Mouse (Mus musculus) liver, postnatal 0 days (tissue): ENCODE data around the gene Stx17. TPM values are rescaled to one million over a fixed set of nuclear protein-coding genes. Genes with fewer than 3 reads are reported as not detected.

Source experiments
- ATAC-seq: fragments of 200-750 bp; cut with Nextera tagmentation; 2 replicates; pipeline ENCODE4 v1.8.0; 2017; ENCODE audit warnings: mild to moderate bottlenecking, moderate library complexity
- DNase-seq: peaks from one replicate; pipeline ENCODE4 v3.0.0-alpha.2; 2016
- H3K27ac ChIP-seq: fragments of 300-500 bp; sonication (generic); 2 replicates; pipeline ENCODE4 v1.5.1; 2014; ENCODE audit warnings: antibody characterized with exemption, moderate library complexity, mild to moderate bottlenecking, low read depth
- H3K27me3 ChIP-seq: fragments of 300-500 bp; sonication (generic); 2 replicates; pipeline ENCODE4 v1.6.1; 2014; ENCODE audit warnings: low read length, control low read depth, mixed read lengths; ENCODE audit not compliant: insufficient read depth
- H3K36me3 ChIP-seq: fragments of 300-500 bp; sonication (generic); replicated peaks from 2 replicates; pipeline ENCODE4 v1.6.1; 2014; ENCODE audit warnings: mild to moderate bottlenecking, control low read depth, low read length, moderate library complexity, mixed read lengths; ENCODE audit not compliant: insufficient read depth
- H3K4me1 ChIP-seq: fragments of 300-500 bp; sonication (generic); 2 replicates; pipeline ENCODE4 v1.6.1; 2014; ENCODE audit warnings: antibody characterized with exemption, mild to moderate bottlenecking, control low read depth; ENCODE audit not compliant: insufficient read depth
- H3K4me2 ChIP-seq: fragments of 300-500 bp; sonication (generic); 2 replicates; pipeline ENCODE4 v1.6.1; 2014; ENCODE audit warnings: low read depth, mild to moderate bottlenecking, low read length, moderate library complexity, mixed read lengths
- H3K4me3 ChIP-seq: fragments of 300-500 bp; sonication (generic); 2 replicates; pipeline ENCODE4 v1.5.1; 2014; ENCODE audit warnings: low read depth, low read length
- H3K9ac ChIP-seq: fragments of 300-500 bp; sonication (generic); replicated peaks from 2 replicates; pipeline ENCODE4 v1.6.1; 2014; ENCODE audit warnings: mild to moderate bottlenecking, moderate library complexity
- H3K9me3 ChIP-seq: fragments of 300-500 bp; sonication (generic); 2 replicates; pipeline ENCODE4 v1.6.1; 2016; ENCODE audit warnings: mild to moderate bottlenecking, control low read depth, low read length, mixed read lengths
- CTCF ChIP-seq: sonication (generic); IDR thresholded peaks from 2 replicates; pipeline ENCODE4 v1.5.1; 2016; ENCODE audit warnings: antibody characterized with exemption, low read depth
- EP300 ChIP-seq: IDR thresholded peaks from 2 replicates; pipeline ENCODE4 v1.6.1; 2016; ENCODE audit warnings: antibody characterized with exemption, low read depth, mild to moderate bottlenecking
- WGBS: fragments of 180-500 bp; shearing (Covaris S2); extraction: QIAGEN DNeasy Blood & Tissue Kit; methylation state at CpG from one replicate; pipeline ENCODE4 v1.1.7; 2014; ENCODE audit not compliant: insufficient replicate concordance; 5-methylcytosine and 5-hydroxymethylcytosine counted together
- polyA plus RNA-seq: library from polyadenylated mRNA; unstranded; fragments of >200 nt; fragmentation: Nextera tagmentation; extraction: Ambion mirVana; gene quantifications from 2 replicates; pipeline ENCODE4 v1.2.1, GENCODE M21; 2015

Stx17 gene
- polyA plus RNA-seq, 1 experiment from 2014 or later = 13.0 TPM

DNA sequence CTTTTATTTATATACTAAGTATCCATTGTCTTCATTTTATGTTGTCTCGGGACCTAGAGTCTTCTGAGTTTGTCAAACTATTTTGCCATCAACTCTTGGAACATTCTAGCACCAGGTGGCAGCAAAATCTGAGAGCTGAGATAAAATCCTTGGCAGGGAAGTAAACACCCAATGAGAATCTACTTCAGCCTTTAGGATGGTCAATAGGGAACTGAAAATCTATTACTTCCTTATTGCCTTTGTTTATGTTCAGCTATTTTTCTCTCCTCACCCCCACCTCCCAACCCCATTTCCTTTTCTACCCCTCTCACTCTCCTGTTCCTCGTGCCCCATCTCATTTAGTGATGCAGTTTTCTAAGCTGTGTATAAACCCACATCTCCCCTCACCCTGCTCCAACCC lies 16.1 kb upstream of the Stx17 start:
- Histone ChIP-seq H3K27me3 (no peaks in the 10 kb centered on the region), H3K9me3 (no peaks in the 10 kb centered on the region), H3K36me3 (no peaks in the 10 kb centered on the region), H3K27ac (peak overlapping the region; percentile 53; the same call in 1 of the 2 replicates), H3K4me3 (no peak overlapping the region), H3K4me1 (no peaks in the 10 kb centered on the region), H3K9ac (no peak overlapping the region), H3K4me2 (no peak overlapping the region)
- TF ChIP-seq EP300 = no peak
- TF ChIP-seq CTCF = peak; percentile 41
- ATAC-seq (no peak), DNase-seq (no peak)
- WGBS = 44% methylated on average over 2 of the region's 2 CpGs

DNA sequence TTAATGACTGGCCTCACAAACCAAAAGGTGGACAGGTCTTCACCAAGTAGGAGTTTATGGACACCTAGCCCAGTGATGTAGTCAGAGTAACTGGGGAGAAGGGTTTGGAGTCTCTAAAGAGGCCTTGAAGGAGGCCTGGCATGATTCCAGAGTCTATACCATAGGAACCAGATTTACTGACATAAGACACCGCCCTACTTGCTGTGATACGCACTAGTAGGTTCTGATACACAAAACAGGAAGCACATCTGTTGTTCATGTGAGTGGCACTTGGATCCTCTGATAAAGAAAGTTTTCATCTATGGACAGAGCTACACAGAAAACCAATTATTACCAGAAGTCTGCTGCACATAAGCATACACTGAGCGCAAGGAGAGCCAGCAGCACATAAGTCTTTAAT lies 14.4 kb upstream of the Stx17 start:
- TF ChIP-seq CTCF = no peak
- no peak for TF ChIP-seq EP300
- H3K9me3 ChIP-seq = no peaks in the 10 kb centered on the region
- no peak overlapping the region for H3K9ac ChIP-seq
- H3K4me1 ChIP-seq = no peaks in the 10 kb centered on the region
- H3K4me3 ChIP-seq = no peak overlapping the region
- no peak overlapping the region for H3K4me2 ChIP-seq
- peak overlapping the region; percentile 39; the same call in 1 of the 2 replicates for H3K27ac ChIP-seq
- DNase-seq (no peak), ATAC-seq (no peak)
- WGBS = 56% methylated on average over 3 of the region's 3 CpGs
- H3K36me3 ChIP-seq = no peaks in the 10 kb centered on the region
- no peaks in the 10 kb centered on the region for H3K27me3 ChIP-seq

DNA sequence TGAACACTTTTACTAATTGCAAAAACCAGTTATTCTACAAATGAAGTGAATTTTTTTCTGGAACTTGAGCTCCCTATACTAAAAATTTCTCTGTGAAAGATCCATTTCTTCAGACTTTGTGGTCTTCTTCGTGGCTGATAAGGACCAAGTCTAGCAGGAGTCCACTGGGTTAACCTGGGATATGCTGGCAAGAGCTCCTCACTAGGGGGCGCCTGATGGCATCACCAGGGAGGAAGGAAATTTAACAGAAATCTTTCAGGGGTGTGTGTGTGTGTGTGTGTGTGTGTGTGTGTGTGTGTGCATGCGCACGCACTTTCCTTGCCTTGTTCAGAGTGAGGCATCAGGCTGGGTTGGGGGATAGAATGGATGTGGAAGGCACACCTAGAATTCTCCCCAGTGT lies 8.5 kb upstream of the Stx17 start:
- Histone ChIP-seq H3K4me1 (no peaks in the 10 kb centered on the region), H3K27me3 (0 out of 2 replicates have a peak, but pooled peaks cover 3% of the 10 kb centered on the region), H3K27ac (no peak overlapping the region), H3K36me3 (no peaks in the 10 kb centered on the region), H3K9ac (no peak overlapping the region), H3K4me2 (no peak overlapping the region), H3K9me3 (no peaks in the 10 kb centered on the region), H3K4me3 (no peak overlapping the region)
- whole genome bisulfite sequencing = 38% methylated on average over 4 of the region's 4 CpGs
- ATAC-seq = no peak
- DNase-seq = peak; percentile 40
- TF ChIP-seq CTCF (peak; percentile 59), EP300 (no peak)

DNA sequence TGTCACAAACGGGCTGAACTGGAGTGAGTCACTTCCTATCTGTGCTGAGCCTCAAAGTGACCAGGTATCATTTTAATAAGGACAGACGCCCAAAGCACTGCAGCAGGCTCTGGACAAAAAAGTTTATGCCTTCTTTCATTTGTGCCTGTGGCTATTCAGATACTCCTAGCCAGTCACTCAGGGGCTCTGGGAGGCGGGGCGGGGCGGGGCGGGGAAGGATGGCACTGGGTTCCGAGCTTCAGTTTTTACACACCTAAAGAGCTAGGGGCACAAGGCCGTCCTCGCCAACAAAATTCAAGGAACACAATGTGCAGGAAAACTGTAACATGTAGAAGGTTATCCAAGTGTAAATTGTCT lies 321 bp upstream of the Stx17 start:
- no peak for TF ChIP-seq EP300
- TF ChIP-seq CTCF = no peak
- H3K9ac ChIP-seq = no peak overlapping the region
- WGBS = 2% methylated on average over 9 of the region's 9 CpGs
- peak overlapping the region; percentile 81 for H3K4me2 ChIP-seq
- no peaks in the 10 kb centered on the region for H3K9me3 ChIP-seq
- peak overlapping the region; percentile 89 for H3K4me3 ChIP-seq
- ATAC-seq (peak; percentile 85), DNase-seq (no peak)
- no peaks in the 10 kb centered on the region for H3K27me3 ChIP-seq
- H3K36me3 ChIP-seq = no peaks in the 10 kb centered on the region
- peaks cover 10% of the 10 kb centered on the region for H3K4me1 ChIP-seq
- no peak overlapping the region for H3K27ac ChIP-seq

DNA sequence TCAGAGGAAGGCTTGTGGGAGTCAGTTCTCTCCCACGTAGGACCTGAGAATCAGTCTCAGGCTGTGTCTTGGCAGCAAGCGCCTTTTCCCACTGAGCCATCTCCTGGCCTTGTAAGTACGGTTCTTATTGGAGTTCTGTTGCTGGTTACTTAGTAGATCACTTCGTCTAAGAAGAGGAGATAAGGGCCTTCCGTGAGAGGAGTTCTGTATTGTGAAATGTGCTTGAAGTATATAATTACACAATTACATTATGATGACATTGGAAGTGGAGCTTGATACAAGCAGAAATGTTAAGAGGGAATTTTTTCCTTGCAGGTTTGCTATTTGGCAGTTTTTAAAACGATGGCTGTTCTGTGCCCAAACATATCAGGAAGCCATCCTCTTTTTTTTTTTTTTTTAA lies 5.6 kb downstream of the Stx17 start:
- no peak overlapping the region for H3K4me2 ChIP-seq
- peaks cover 11% of the 10 kb centered on the region; the same call in 1 of the 2 replicates for H3K36me3 ChIP-seq
- no peaks in the 10 kb centered on the region for H3K9me3 ChIP-seq
- ATAC-seq (no peak), DNase-seq (no peak)
- no peaks in the 10 kb centered on the region for H3K27me3 ChIP-seq
- H3K4me1 ChIP-seq = peaks cover 8% of the 10 kb centered on the region
- 68% methylated on average over 6 of the region's 6 CpGs for WGBS
- H3K9ac ChIP-seq = no peak overlapping the region
- no peak overlapping the region for H3K4me3 ChIP-seq
- no peak overlapping the region for H3K27ac ChIP-seq
- no peak for TF ChIP-seq EP300
- TF ChIP-seq CTCF = no peak

DNA sequence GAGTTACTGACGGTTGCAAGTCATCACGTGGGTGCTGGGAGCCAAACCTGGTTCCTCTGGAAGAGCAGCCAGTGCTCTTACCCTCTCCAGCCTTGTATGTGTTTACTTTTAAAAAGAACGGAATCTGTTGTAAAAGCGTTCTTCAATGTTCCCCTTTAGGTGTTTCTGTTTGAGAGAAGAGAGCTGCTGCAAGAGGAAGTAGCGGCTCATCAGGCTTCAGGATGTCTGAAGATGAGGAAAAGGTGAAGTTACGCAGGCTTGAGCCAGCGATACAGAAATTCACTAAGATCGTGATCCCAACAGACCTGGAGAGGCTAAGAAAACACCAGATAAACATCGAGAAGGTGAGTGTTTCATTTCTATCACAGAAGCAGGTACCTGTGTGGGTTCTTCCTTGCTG lies 6.9 kb downstream of the Stx17 start:
- no peak for TF ChIP-seq CTCF
- TF ChIP-seq EP300 = no peak

DNA sequence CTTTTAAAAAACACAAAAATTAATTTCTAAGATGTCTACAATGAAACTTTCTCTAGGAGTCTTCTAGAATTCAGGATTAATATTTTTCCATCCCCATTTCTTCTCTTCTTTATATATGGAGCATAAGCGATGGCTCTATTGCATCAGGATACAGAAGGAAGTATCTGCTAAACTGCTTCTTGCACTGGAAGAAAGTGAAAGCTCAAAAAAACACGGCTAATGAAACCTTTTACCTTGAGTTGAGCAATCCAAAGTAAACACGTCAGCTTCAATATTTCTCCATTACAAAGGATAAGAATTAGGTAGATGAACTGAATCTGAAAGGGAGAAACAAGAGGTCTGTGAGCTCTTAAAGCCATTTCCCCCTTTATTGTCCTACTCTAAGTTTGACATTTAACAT lies 8.0 kb downstream of the Stx17 start:
- DNase-seq (no peak), ATAC-seq (no peak)
- 54% methylated on average over 3 of the region's 3 CpGs for WGBS
- Histone ChIP-seq H3K9me3 (no peaks in the 10 kb centered on the region), H3K9ac (no peak overlapping the region), H3K27ac (no peak overlapping the region), H3K4me1 (no peaks in the 10 kb centered on the region; the same call in 1 of the 2 replicates), H3K36me3 (peaks cover 11% of the 10 kb centered on the region; the same call in 1 of the 2 replicates), H3K27me3 (no peaks in the 10 kb centered on the region), H3K4me3 (no peak overlapping the region), H3K4me2 (no peak overlapping the region; the same call in 1 of the 2 replicates)
- TF ChIP-seq CTCF (no peak), EP300 (no peak)

More for the DNA sequence above, 6.9 kb downstream of the Stx17 start:
- H3K27ac ChIP-seq = peak overlapping the region; percentile 51
- H3K9me3 ChIP-seq = no peaks in the 10 kb centered on the region
- no peak overlapping the region for H3K4me3 ChIP-seq
- ATAC-seq = no peak
- no peak for DNase-seq
- H3K4me1 ChIP-seq = no peaks in the 10 kb centered on the region; the same call in 1 of the 2 replicates
- 83% methylated on average over 9 of the region's 9 CpGs for WGBS
- peaks cover 11% of the 10 kb centered on the region; the same call in 1 of the 2 replicates for H3K36me3 ChIP-seq
- no peak overlapping the region for H3K9ac ChIP-seq
- no peaks in the 10 kb centered on the region for H3K27me3 ChIP-seq
- no peak overlapping the region for H3K4me2 ChIP-seq
